Mouse (Mus musculus) midbrain, embryonic 15.5 days (tissue): ENCODE results near the gene Dnah8. TPM values are rescaled to one million over a fixed set of nuclear protein-coding genes. Genes with fewer than 3 reads are reported as not detected.

ENCODE experiments used
- ATAC-seq: fragments of 200-750 bp; cut with Nextera tagmentation; replicated peaks from 2 replicates; pipeline ENCODE4 v1.8.0; 2017; ENCODE audit warnings: moderate TSS enrichment
- H3K27ac ChIP-seq: fragments of 300-500 bp; sonication (generic); 2 replicates; pipeline ENCODE4 v1.5.1; 2015; ENCODE audit warnings: mild to moderate bottlenecking, inconsistent platforms
- H3K27me3 ChIP-seq: fragments of 300-500 bp; sonication (generic); replicated peaks from 2 replicates; pipeline ENCODE4 v1.6.1; 2015; ENCODE audit warnings: inconsistent platforms
- H3K36me3 ChIP-seq: fragments of 300-500 bp; sonication (generic); replicated peaks from 2 replicates; pipeline ENCODE4 v1.6.1; 2015; ENCODE audit warnings: inconsistent platforms
- H3K4me1 ChIP-seq: fragments of 300-500 bp; sonication (generic); 2 replicates; pipeline ENCODE4 v1.6.1; 2015; ENCODE audit warnings: inconsistent platforms
- H3K4me2 ChIP-seq: fragments of 300-500 bp; sonication (generic); 2 replicates; pipeline ENCODE4 v1.6.1; 2015; ENCODE audit warnings: inconsistent platforms, mild to moderate bottlenecking, moderate library complexity
- H3K4me3 ChIP-seq: fragments of 300-500 bp; sonication (generic); 2 replicates; pipeline ENCODE4 v1.5.1; 2015; ENCODE audit warnings: mild to moderate bottlenecking, inconsistent platforms
- H3K9ac ChIP-seq: fragments of 300-500 bp; sonication (generic); 2 replicates; pipeline ENCODE4 v1.6.1; 2015; ENCODE audit warnings: mild to moderate bottlenecking, inconsistent platforms
- H3K9me3 ChIP-seq: fragments of 300-500 bp; sonication (generic); 2 replicates; pipeline ENCODE4 v1.6.1; 2016; ENCODE audit warnings: inconsistent platforms
- WGBS: fragments of 180-500 bp; shearing (Covaris S2); methylation state at CpG from one replicate; pipeline ENCODE4 v1.1.7; 2015; ENCODE audit warnings: mixed read lengths; 5-methylcytosine and 5-hydroxymethylcytosine counted together
- polyA plus RNA-seq: library from polyadenylated mRNA; unstranded; fragments of >200 nt; fragmentation: Nextera tagmentation; extraction: Ambion mirVana; gene quantifications from 2 replicates; pipeline ENCODE4 v1.2.1, GENCODE M21; 2015

The Dnah8 gene
- polyA plus RNA-seq, 1 experiment from 2014 or later, result 2.7 TPM

DNA sequence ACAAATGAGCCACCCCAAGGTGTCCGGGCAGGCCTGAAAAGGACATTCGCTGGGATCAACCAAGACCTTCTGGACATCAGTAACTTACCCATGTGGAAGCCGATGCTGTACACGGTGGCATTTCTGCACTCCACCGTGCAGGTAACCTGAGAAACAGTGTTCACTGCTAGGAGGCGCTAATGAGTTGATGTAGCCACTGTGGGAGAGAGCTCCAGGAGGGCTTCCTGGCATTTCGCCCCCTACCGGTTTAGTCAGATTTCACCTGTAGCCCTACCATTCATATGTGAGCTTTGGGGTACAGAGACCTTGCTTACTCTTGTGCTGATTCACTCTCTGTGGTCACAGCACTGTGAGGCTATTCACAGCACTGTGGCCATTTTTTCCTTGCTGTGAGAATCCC, 195.0 kb downstream of the Dnah8 start:
- Histone ChIP-seq H3K4me3 (no peak overlapping the region), H3K9ac (no peak overlapping the region), H3K4me2 (no peak overlapping the region), H3K27ac (no peak overlapping the region), H3K36me3 (no peaks in the 10 kb centered on the region), H3K27me3 (no peaks in the 10 kb centered on the region), H3K9me3 (no peaks in the 10 kb centered on the region), H3K4me1 (no peaks in the 10 kb centered on the region)
- ATAC-seq, result no peak
- WGBS, result 97% methylated on average over 8 of the region's 8 CpGs

DNA sequence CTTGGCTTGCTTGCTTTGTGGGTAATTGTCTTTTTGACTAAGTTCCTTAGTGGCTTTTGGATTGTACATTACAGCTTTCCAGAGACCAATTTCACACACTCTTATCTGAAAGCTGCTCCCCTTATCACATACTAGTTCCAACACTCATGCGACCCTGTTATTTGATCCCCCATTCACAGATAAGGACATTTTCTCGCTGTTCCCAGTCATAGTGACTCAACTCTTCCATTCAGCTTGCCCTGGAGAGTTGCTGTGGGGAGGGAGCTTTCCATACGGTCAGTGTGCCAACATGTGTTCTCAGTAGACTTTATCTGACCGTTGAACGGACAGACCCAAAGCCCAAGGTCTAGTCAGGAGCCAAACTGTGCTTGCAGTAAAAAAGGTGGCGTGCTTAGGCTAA, 197.0 kb downstream of the Dnah8 start:
- 82% methylated on average over 6 of the region's 6 CpGs for WGBS

DNA sequence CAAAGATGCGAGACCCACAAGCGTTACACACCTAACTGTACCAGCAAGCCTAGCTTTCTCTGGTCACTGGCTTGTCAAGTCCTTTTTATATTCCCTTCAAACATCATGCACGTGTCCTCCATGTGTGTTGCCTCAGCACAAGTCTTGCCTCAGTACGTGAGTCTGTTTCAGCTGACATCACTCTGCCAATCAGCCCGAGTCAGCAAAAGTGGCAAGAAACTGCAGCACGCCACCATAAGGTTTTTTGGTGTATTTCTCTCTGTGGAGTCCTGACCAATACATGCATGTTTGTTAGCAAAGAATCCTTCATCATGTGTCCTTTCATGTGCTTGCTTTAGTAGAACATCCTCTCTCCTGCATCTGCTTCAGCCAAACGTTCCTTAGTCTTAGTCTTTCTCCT, 200.3 kb downstream of the Dnah8 start:
- H3K9ac ChIP-seq, result no peak overlapping the region
- H3K4me1 ChIP-seq, result peaks cover 4% of the 10 kb centered on the region; the same call in 1 of the 2 replicates
- no peak overlapping the region for H3K4me3 ChIP-seq
- H3K4me2 ChIP-seq, result no peak overlapping the region
- no peaks in the 10 kb centered on the region for H3K36me3 ChIP-seq
- no peak overlapping the region for H3K27ac ChIP-seq
- H3K9me3 ChIP-seq, result no peaks in the 10 kb centered on the region
- no peak for ATAC-seq
- 94% methylated on average over 7 of the region's 7 CpGs for WGBS
- no peaks in the 10 kb centered on the region for H3K27me3 ChIP-seq

More for the DNA sequence above, 197.0 kb downstream of the Dnah8 start:
- H3K9ac ChIP-seq, result no peak overlapping the region
- no peaks in the 10 kb centered on the region for H3K27me3 ChIP-seq
- ATAC-seq, result no peak
- no peaks in the 10 kb centered on the region for H3K9me3 ChIP-seq
- H3K4me3 ChIP-seq, result no peak overlapping the region
- no peak overlapping the region for H3K27ac ChIP-seq
- no peak overlapping the region for H3K4me2 ChIP-seq
- peaks cover 4% of the 10 kb centered on the region; the same call in 1 of the 2 replicates for H3K4me1 ChIP-seq
- no peaks in the 10 kb centered on the region for H3K36me3 ChIP-seq

DNA sequence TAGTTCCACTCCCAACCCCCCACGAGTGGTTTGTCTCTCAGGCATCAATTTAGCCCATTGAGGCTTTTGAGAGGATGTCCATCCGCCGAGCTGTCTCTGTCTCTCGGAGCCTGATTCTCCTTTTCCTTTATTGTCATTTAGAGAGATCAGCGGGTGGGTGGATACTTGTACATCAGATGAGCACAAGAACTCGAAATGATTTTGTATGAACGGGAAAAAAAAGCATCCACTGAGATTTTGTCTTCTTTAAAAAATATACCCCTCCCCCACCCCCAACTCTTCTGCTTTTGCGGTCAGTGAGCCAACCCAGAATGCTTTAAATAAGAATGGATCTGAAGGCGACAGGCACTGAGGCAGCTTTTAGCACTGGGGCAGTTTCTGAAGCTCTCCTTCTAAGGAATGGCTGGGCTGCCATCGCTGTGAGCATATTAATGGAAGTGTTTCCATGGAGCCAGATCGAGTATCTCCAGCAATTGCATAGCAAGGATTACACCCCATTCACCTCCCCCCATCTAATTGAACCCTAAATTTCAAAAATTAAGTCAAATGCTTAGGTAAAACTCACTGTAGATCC, 201.7 kb downstream of the Dnah8 start:
- ATAC-seq, result no peak
- H3K36me3 ChIP-seq, result no peaks in the 10 kb centered on the region
- peak overlapping the region; percentile 15; the same call in 1 of the 2 replicates for H3K4me2 ChIP-seq
- H3K27ac ChIP-seq, result peak overlapping the region; percentile 42; the same call in 1 of the 2 replicates
- peaks cover 4% of the 10 kb centered on the region; the same call in 1 of the 2 replicates for H3K4me1 ChIP-seq
- H3K4me3 ChIP-seq, result no peak overlapping the region
- no peaks in the 10 kb centered on the region for H3K9me3 ChIP-seq
- H3K9ac ChIP-seq, result no peak overlapping the region
- 8% methylated on average over 11 of the region's 11 CpGs for WGBS
- H3K27me3 ChIP-seq, result no peaks in the 10 kb centered on the region

DNA sequence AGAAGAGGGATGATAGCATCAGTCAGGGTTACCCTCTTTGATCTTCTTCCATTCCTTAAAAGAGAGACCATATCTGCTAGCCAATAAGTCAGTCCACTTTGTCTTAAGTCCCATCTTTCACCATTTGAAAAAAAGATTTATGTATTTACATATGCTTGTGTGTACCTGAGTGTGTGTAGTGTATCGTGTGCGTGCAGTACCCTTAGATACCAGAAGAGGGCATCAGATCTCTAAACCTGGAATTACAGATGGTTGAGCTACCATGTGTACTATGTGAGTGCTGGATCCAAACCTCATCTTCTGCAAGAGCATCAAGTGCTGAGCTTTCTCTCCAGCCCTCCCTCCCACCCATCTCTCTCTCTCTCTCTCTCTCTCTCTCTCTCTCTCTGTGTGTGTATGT, 207.0 kb downstream of the Dnah8 start:
- Histone ChIP-seq H3K9me3 (no peaks in the 10 kb centered on the region), H3K4me1 (no peaks in the 10 kb centered on the region), H3K9ac (no peak overlapping the region), H3K4me3 (no peak overlapping the region), H3K4me2 (no peak overlapping the region), H3K36me3 (no peaks in the 10 kb centered on the region), H3K27ac (no peak overlapping the region), H3K27me3 (no peaks in the 10 kb centered on the region)
- WGBS, result 100% methylated on average over 2 of the region's 2 CpGs
- no peak for ATAC-seq

DNA sequence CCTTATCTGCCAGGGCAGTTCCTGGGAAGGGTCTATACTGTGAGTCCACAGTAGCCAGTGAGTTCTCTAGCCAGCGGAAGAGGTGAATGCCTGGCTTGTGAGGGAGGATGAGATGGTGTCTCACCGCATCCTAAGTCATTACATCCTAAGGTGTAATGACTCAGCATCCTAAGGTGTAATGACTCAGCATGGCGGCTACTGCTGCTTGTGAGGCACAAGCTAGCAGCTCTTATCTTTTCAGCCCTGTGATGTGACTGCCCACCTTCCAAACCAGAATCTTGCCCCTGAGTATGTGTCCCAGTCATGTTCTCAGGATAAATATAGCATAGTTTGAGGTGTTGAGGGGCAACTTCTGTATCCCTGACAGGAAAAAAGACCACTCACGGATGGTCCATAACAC, 211.3 kb downstream of the Dnah8 start:
- Histone ChIP-seq H3K4me3 (no peak overlapping the region), H3K36me3 (no peaks in the 10 kb centered on the region), H3K4me1 (peaks cover 9% of the 10 kb centered on the region; the same call in 1 of the 2 replicates), H3K9ac (no peak overlapping the region), H3K27ac (no peak overlapping the region), H3K4me2 (no peak overlapping the region), H3K9me3 (no peaks in the 10 kb centered on the region), H3K27me3 (no peaks in the 10 kb centered on the region)
- WGBS, result 93% methylated on average over 4 of the region's 4 CpGs
- no peak for ATAC-seq

DNA sequence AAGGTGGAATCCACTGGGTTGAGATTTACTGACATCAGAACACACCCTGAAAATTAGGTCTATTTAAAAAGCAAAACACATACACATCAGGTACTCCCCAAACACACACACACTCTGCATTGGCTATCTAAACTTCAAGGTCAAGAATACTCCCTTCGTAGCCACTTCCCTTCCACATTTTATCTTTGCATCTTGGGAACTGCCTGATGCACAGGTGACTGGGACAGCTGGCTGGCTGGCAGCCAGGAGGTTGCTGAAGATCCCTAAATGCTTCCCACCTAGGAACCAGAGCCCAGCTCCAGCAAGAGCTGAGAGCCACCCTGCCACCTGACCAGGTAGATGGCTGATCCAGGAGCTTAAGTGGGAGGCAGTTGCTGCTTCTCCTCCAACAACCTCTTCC, 212.9 kb downstream of the Dnah8 start:
- H3K9me3 ChIP-seq, result no peaks in the 10 kb centered on the region
- no peaks in the 10 kb centered on the region for H3K36me3 ChIP-seq
- H3K9ac ChIP-seq, result no peak overlapping the region
- whole genome bisulfite sequencing, result 76% methylated on average over 1 of the region's 1 CpGs
- peaks cover 9% of the 10 kb centered on the region; the same call in 1 of the 2 replicates for H3K4me1 ChIP-seq
- H3K4me2 ChIP-seq, result no peak overlapping the region
- no peak for ATAC-seq
- no peaks in the 10 kb centered on the region for H3K27me3 ChIP-seq
- no peak overlapping the region for H3K4me3 ChIP-seq
- no peak overlapping the region for H3K27ac ChIP-seq

DNA sequence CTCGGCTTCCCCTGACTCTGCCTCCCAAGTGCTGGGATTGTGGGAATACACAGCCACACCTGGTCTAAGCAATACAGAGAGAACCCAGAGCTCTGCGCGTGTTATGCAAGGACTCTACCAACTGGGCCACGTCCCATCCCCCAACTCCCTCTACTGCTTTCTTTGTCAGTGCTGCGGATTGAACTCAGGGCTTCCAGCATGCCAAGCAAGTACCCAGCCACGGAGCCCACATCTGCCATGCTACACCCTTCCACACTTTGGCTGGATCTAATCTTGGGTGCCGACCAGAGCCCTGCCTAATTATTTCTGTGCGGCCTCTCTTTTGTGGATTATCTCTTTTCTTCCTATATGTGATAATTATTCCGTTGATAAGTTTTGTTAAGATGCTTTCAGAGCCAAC, 215.9 kb downstream of the Dnah8 start:
- no peak overlapping the region for H3K4me2 ChIP-seq
- no peak overlapping the region for H3K4me3 ChIP-seq
- peaks cover 9% of the 10 kb centered on the region; the same call in 1 of the 2 replicates for H3K4me1 ChIP-seq
- ATAC-seq, result no peak
- no peaks in the 10 kb centered on the region for H3K9me3 ChIP-seq
- 48% methylated on average over 9 of the region's 9 CpGs for WGBS
- no peaks in the 10 kb centered on the region for H3K36me3 ChIP-seq
- no peak overlapping the region for H3K9ac ChIP-seq
- no peaks in the 10 kb centered on the region for H3K27me3 ChIP-seq
- H3K27ac ChIP-seq, result no peak overlapping the region

DNA sequence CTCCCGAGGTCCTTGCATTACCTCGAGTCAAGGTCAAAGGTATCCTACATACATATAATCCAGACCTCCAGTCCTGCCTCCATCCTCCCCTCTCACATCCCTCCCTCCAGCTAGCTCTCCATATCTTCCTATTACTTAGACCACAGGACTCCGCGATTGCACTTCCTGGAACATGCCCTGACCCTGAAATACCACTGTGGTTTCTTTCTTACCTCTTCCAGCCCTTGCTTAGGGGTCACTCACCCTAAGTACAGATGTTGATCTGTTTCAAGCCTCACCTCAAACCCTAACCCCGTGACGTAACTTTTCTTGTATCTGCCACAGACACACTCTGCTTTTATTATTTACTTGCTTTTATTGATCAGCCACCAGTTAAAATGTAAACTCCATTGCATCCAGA, 218.2 kb downstream of the Dnah8 start:
- ATAC-seq, result no peak
- H3K36me3 ChIP-seq, result no peaks in the 10 kb centered on the region

DNA sequence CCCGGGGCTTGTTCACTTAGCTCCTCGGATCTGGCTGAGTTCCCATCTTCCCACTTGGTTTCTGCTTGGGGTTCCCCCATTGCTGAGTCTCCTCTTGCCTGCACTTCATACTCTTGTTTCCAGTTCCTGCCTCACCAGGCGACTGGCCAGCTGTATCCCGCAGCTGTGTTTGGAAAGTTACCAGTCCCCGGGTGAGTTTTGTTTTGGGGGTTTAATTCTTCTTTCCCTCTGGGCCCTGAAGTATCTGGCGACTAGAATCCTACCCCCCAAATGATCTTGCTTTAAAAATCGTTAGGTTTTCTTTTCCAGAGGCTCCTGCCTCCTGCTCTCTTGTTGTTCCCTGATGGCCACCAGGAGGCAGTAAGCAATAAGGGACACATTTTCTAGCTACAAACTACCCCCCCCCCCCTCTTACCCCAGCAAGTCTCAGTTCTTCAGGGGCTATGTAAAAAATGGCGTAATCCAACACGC, 220.2 kb downstream of the Dnah8 start:
- ATAC-seq, result no peak
- H3K4me3 ChIP-seq, result no peak overlapping the region
- H3K9ac ChIP-seq, result no peak overlapping the region
- H3K36me3 ChIP-seq, result no peaks in the 10 kb centered on the region
- H3K9me3 ChIP-seq, result no peaks in the 10 kb centered on the region
- peaks cover 8% of the 10 kb centered on the region; the same call in 1 of the 2 replicates for H3K4me1 ChIP-seq
- WGBS, result 53% methylated on average over 9 of the region's 9 CpGs
- H3K27me3 ChIP-seq, result no peaks in the 10 kb centered on the region
- no peak overlapping the region for H3K27ac ChIP-seq
- H3K4me2 ChIP-seq, result no peak overlapping the region

More for the DNA sequence above, 218.2 kb downstream of the Dnah8 start:
- WGBS, result 88% methylated on average over 6 of the region's 6 CpGs
- H3K27me3 ChIP-seq, result no peaks in the 10 kb centered on the region
- H3K4me3 ChIP-seq, result no peak overlapping the region
- H3K9ac ChIP-seq, result no peak overlapping the region
- H3K4me2 ChIP-seq, result no peak overlapping the region
- H3K9me3 ChIP-seq, result no peaks in the 10 kb centered on the region
- H3K27ac ChIP-seq, result no peak overlapping the region
- peaks cover 9% of the 10 kb centered on the region; the same call in 1 of the 2 replicates for H3K4me1 ChIP-seq

DNA sequence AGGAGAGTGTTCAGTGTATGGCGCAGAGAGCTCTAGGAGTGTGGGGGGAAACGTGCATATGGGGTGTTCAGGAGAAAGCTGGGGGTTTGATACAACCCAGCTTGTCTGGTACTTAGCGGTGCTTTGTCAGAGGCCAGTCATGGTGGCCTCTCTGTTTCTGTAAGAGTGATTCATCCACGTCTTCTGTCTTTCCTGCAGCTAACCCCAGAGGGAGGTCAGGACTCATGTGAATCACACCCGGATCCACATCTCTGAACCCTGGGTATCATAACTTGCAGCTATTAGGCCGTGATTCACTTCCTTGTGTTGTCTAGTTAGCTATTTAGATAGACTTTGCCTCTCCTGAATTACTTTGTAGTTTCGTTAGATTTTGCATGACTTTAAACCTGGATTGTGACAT, 223.3 kb downstream of the Dnah8 start:
- Histone ChIP-seq H3K4me3 (no peak overlapping the region), H3K27ac (no peak overlapping the region), H3K9me3 (no peaks in the 10 kb centered on the region), H3K4me1 (no peaks in the 10 kb centered on the region), H3K36me3 (no peaks in the 10 kb centered on the region), H3K9ac (no peak overlapping the region), H3K4me2 (no peak overlapping the region), H3K27me3 (no peaks in the 10 kb centered on the region)
- WGBS, result 89% methylated on average over 7 of the region's 7 CpGs
- ATAC-seq, result no peak

DNA sequence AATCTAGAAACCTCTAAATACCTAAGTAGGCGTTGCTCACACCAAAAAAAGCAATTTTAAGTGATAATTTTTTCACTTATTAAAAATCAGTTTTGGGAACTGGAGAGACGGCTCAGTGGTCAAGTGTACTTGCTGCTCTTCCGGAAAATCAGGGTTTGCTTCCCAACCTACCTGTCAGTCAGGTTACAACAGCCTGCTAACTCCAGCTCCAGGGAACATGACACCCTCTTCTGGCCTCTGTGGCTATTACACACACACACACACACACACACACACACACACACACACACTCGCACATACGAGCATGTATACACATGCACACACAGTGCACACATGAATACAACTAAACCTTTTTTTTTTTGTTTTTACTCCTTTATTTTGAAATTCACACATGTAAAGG, 223.9 kb downstream of the Dnah8 start:
- no peaks in the 10 kb centered on the region for H3K4me1 ChIP-seq
- ATAC-seq, result no peak
- no peak overlapping the region for H3K27ac ChIP-seq
- H3K9me3 ChIP-seq, result no peaks in the 10 kb centered on the region
- WGBS, result 93% methylated on average over 5 of the region's 5 CpGs
- H3K36me3 ChIP-seq, result no peaks in the 10 kb centered on the region
- H3K4me3 ChIP-seq, result no peak overlapping the region
- no peak overlapping the region for H3K4me2 ChIP-seq
- no peak overlapping the region for H3K9ac ChIP-seq
- H3K27me3 ChIP-seq, result no peaks in the 10 kb centered on the region

DNA sequence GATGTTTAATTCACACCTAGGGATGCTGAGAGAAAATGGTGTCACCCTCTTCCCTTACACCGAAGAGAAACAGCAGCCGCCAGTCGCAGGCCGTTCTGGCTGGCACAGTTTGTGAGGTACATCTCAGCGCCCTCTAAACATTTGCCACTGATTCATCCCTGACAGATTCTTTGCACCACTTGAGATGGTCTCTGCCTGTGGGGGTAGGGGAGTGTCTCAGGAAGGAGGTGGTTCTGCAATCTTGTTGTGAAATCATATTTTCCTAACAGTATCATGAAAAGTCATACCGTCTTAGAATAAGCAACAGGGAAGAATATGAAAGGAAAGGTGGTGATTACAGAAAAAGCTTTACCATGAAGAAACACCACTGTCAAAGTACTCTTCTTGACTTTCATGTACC, 224.7 kb downstream of the Dnah8 start:
- H3K9ac ChIP-seq, result no peak overlapping the region
- WGBS, result 94% methylated on average over 6 of the region's 6 CpGs

More for the DNA sequence above, 224.7 kb downstream of the Dnah8 start:
- no peaks in the 10 kb centered on the region for H3K27me3 ChIP-seq
- H3K4me1 ChIP-seq, result no peaks in the 10 kb centered on the region
- no peaks in the 10 kb centered on the region for H3K36me3 ChIP-seq
- H3K27ac ChIP-seq, result no peak overlapping the region
- no peak for ATAC-seq
- H3K9me3 ChIP-seq, result no peaks in the 10 kb centered on the region
- H3K4me2 ChIP-seq, result no peak overlapping the region
- H3K4me3 ChIP-seq, result no peak overlapping the region
